In the genomic region with DNA sequence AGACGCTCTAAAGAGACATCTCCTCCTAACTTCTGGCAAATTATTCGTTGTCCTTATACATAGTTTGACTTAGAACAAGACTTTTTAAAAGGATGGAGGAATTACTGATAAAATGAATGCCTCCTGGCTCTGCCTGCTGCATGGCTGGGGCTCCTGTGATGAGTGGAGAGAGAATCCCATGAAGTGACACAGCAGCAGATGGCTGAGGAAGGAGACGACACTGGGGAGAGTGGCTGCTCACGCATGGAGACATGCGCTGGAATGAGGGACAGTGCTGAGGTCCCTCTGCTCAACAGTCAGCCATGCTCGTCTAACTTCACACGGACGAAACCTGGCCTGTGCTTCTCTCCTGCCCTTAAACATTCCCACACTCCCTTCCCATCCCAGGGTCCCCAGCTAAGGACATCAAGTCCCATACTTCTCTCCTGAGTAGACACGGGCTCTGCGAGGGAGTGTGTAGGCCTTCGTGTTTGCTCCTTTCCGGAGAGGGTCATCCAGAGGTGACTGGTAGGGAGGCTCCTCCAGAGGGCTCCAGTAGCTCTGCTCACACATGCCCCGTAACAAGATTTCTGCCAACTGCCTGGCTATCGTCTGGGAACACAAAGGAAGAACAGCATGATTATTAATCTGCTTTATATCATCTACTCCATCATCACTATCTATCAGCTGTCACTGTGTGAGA, we compare ENCODE assay signal across 19 mouse cellular contexts.
A peak's percentile ranks its signal among the peaks of the same experiment; 100 is the strongest.
DNase-seq lines count a peak whose midpoint lies in the region; ATAC-seq and TF ChIP-seq lines count a peak whose summit lies in the region.
"Had no signal": no experiment of that assay in that cellular context is flagged by ENCODE, and none has a peak within 500 bp of the region (broad histone marks: within the 10 kb centered on the region; RNA-seq: fewer than 3 reads in every experiment).

No protein-coding gene starts in this region.

- H3K9me3 ChIP-seq in embryonic facial prominence, embryonic 12.5 days, result no peaks in the 10 kb centered on the region
- H3K9me3 ChIP-seq in embryonic facial prominence, embryonic 10.5 days, result no peaks in the 10 kb centered on the region
- no peaks in the 10 kb centered on the region for H3K9me3 ChIP-seq in heart, embryonic 15.5 days (replicated peaks)
- H3K9me3 ChIP-seq in kidney, embryonic 16.5 days (ENCODE audit: low read length), result no peaks in the 10 kb centered on the region
- H3K9me3 ChIP-seq in forebrain, embryonic 15.5 days, result no peaks in the 10 kb centered on the region
- H3K9me3 ChIP-seq: forebrain, embryonic 13.5 days; G1E; limb, embryonic 10.5 days; neural tube, embryonic 12.5 days had no signal

- H3K27me3 ChIP-seq in embryonic facial prominence, embryonic 12.5 days, result no peaks in the 10 kb centered on the region
- no peaks in the 10 kb centered on the region for H3K27me3 ChIP-seq in embryonic facial prominence, embryonic 10.5 days (replicated peaks; ENCODE audit: low read depth, poor library complexity, severe bottlenecking)
- no peaks in the 10 kb centered on the region for H3K27me3 ChIP-seq in heart, embryonic 15.5 days
- no peaks in the 10 kb centered on the region for H3K27me3 ChIP-seq in kidney, embryonic 16.5 days (ENCODE audit: insufficient read depth, low read length)
- H3K27me3 ChIP-seq in forebrain, embryonic 15.5 days, result no peaks in the 10 kb centered on the region
- H3K27me3 ChIP-seq: forebrain, embryonic 13.5 days; neural tube, embryonic 12.5 days had no signal

- no peak overlapping the region for H3K27ac ChIP-seq in embryonic facial prominence, embryonic 12.5 days
- H3K27ac ChIP-seq in embryonic facial prominence, embryonic 10.5 days (replicated peaks), result no peak overlapping the region
- no peak overlapping the region for H3K27ac ChIP-seq in heart, embryonic 15.5 days
- H3K27ac ChIP-seq in kidney, embryonic 16.5 days (ENCODE audit: low read length), result no peak overlapping the region
- 0 out of 2 replicates have a peak overlapping the region, but pooled peaks have one; percentile 32 for H3K27ac ChIP-seq in cortical plate, adult 2 months (ENCODE audit: insufficient read depth, low read length)
- no peak overlapping the region for H3K27ac ChIP-seq in forebrain, embryonic 15.5 days (replicated peaks)
- H3K27ac ChIP-seq: forebrain, embryonic 13.5 days; limb, embryonic 10.5 days; macrophage; neural tube, embryonic 12.5 days had no signal

- no peak for TF ChIP-seq CTCF in cortical plate, adult 2 months (IDR thresholded peaks at IDR 0.05; ENCODE audit: extremely low read depth, insufficient read depth, low read length)

- peak; percentile 22; the same call in 1 of the 2 replicates for ATAC-seq in embryonic facial prominence, embryonic 12.5 days (ENCODE audit: insufficient number of reproducible peaks, insufficient read depth, low FRiP score, low TSS enrichment)
- ATAC-seq in heart, embryonic 15.5 days (replicated peaks; ENCODE audit: insufficient number of reproducible peaks, insufficient read depth, low FRiP score, low read depth), result peak; percentile 66; the same call in 1 of the 2 replicates
- 0 out of 2 replicates have a peak, but pooled peaks have one; percentile 31 for ATAC-seq in kidney, embryonic 16.5 days (ENCODE audit: low FRiP score, low TSS enrichment)
- ATAC-seq in forebrain, embryonic 15.5 days (replicated peaks), result no peak
- ATAC-seq: CD4-positive, CD25-positive, alpha-beta regulatory T cell, adult 4 months; forebrain, embryonic 13.5 days had no signal

- no peaks in the 10 kb centered on the region for H3K4me1 ChIP-seq in embryonic facial prominence, embryonic 12.5 days
- H3K4me1 ChIP-seq in embryonic facial prominence, embryonic 10.5 days, result no peaks in the 10 kb centered on the region
- H3K4me1 ChIP-seq in heart, embryonic 15.5 days (replicated peaks), result peaks cover 6% of the 10 kb centered on the region
- no peaks in the 10 kb centered on the region for H3K4me1 ChIP-seq in kidney, embryonic 16.5 days (ENCODE audit: insufficient read depth, low read length)
- peaks cover 5% of the 10 kb centered on the region for H3K4me1 ChIP-seq in cortical plate, adult 2 months (ENCODE audit: control insufficient read depth, insufficient read depth, low read length)
- no peaks in the 10 kb centered on the region for H3K4me1 ChIP-seq in forebrain, embryonic 15.5 days
- H3K4me1 ChIP-seq: forebrain, embryonic 13.5 days; neural tube, embryonic 12.5 days had no signal

- H3K4me3 ChIP-seq in embryonic facial prominence, embryonic 12.5 days, result no peak overlapping the region
- H3K4me3 ChIP-seq in embryonic facial prominence, embryonic 10.5 days, result no peak overlapping the region
- no peak overlapping the region for H3K4me3 ChIP-seq in heart, embryonic 15.5 days
- no peak overlapping the region for H3K4me3 ChIP-seq in kidney, embryonic 16.5 days (ENCODE audit: low read length)
- no peak overlapping the region for H3K4me3 ChIP-seq in cortical plate, adult 2 months (ENCODE audit: insufficient read depth, low read length)
- H3K4me3 ChIP-seq in forebrain, embryonic 15.5 days, result no peak overlapping the region
- H3K4me3 ChIP-seq: forebrain, embryonic 13.5 days; limb, embryonic 10.5 days; neural tube, embryonic 12.5 days had no signal

- no peak for TF ChIP-seq POLR2A in cortical plate, adult 2 months (IDR thresholded peaks at IDR 0.05; ENCODE audit: extremely low read depth, insufficient read depth, low read length)

- no peak overlapping the region for H3K9ac ChIP-seq in embryonic facial prominence, embryonic 12.5 days
- no peak overlapping the region for H3K9ac ChIP-seq in heart, embryonic 15.5 days
- H3K9ac ChIP-seq in kidney, embryonic 16.5 days (replicated peaks; ENCODE audit: low read length), result no peak overlapping the region
- H3K9ac ChIP-seq in forebrain, embryonic 15.5 days (replicated peaks), result no peak overlapping the region
- H3K9ac ChIP-seq: neural tube, embryonic 12.5 days had no signal

- no peak overlapping the region for H3K4me2 ChIP-seq in embryonic facial prominence, embryonic 12.5 days (replicated peaks)
- no peak overlapping the region for H3K4me2 ChIP-seq in heart, embryonic 15.5 days
- H3K4me2 ChIP-seq in kidney, embryonic 16.5 days (replicated peaks; ENCODE audit: low read depth, low read length), result no peak overlapping the region
- H3K4me2 ChIP-seq in forebrain, embryonic 15.5 days (replicated peaks), result no peak overlapping the region
- H3K4me2 ChIP-seq: forebrain, embryonic 13.5 days; liver, embryonic 11.5 days; midbrain, embryonic 11.5 days; neural tube, embryonic 12.5 days had no signal

- peaks cover 5% of the 10 kb centered on the region; the same call in 1 of the 2 replicates for H3K36me3 ChIP-seq in embryonic facial prominence, embryonic 12.5 days
- H3K36me3 ChIP-seq in embryonic facial prominence, embryonic 10.5 days (replicated peaks), result peaks cover 27% of the 10 kb centered on the region
- H3K36me3 ChIP-seq in heart, embryonic 15.5 days, result peaks cover 14% of the 10 kb centered on the region; the same call in 1 of the 2 replicates
- peaks cover 2% of the 10 kb centered on the region; the same call in 1 of the 2 replicates for H3K36me3 ChIP-seq in kidney, embryonic 16.5 days (ENCODE audit: insufficient read depth, low read length)
- H3K36me3 ChIP-seq in forebrain, embryonic 15.5 days, result peaks cover 14% of the 10 kb centered on the region; the same call in 1 of the 2 replicates

- WGBS in embryonic facial prominence, embryonic 12.5 days, result 80% methylated on average over 14 of the region's 14 CpGs
- WGBS in embryonic facial prominence, embryonic 10.5 days, result 82% methylated on average over 14 of the region's 14 CpGs
- WGBS in heart, embryonic 15.5 days, result 56% methylated on average over 14 of the region's 14 CpGs
- WGBS in kidney, embryonic 16.5 days, result 49% methylated on average over 14 of the region's 14 CpGs
- WGBS in forebrain, embryonic 15.5 days, result 83% methylated on average over 14 of the region's 14 CpGs

- no peak for DNase-seq in embryonic facial prominence, embryonic 10.5 days (ENCODE audit: low spot score)
- DNase-seq in heart, adult 9 months (ENCODE audit: low spot score in 2 of 2), result no peak
- no peak for DNase-seq in kidney, adult 11 months
- DNase-seq: cerebellum, postnatal 14 days; lung, adult 2 months; thymus, adult 18-20 months had no signal
